Mouse (Mus musculus) stomach, embryonic 16.5 days (tissue): ENCODE results near the gene Ntrk2. TPM values are rescaled to one million over a fixed set of nuclear protein-coding genes. Genes with fewer than 3 reads are reported as not detected.

Source experiments
- ATAC-seq: fragments of 200-750 bp; cut with Nextera tagmentation; 2 replicates; pipeline ENCODE4 v1.8.0; 2017; ENCODE audit warnings: moderate number of reproducible peaks, moderate TSS enrichment; ENCODE audit not compliant: insufficient read depth, low FRiP score
- H3K27ac ChIP-seq: fragments of 300-500 bp; sonication (generic); 2 replicates; pipeline ENCODE4 v1.5.1; 2014; ENCODE audit warnings: low read length
- H3K27me3 ChIP-seq: fragments of 300-500 bp; sonication (generic); 2 replicates; pipeline ENCODE4 v1.6.1; 2014; ENCODE audit warnings: low read length, control low read depth, mixed read lengths; ENCODE audit not compliant: control insufficient read depth, insufficient read depth
- H3K36me3 ChIP-seq: fragments of 300-500 bp; sonication (generic); 2 replicates; pipeline ENCODE4 v1.6.1; 2014; ENCODE audit warnings: low read length; ENCODE audit not compliant: control insufficient read depth, insufficient read depth
- H3K4me1 ChIP-seq: fragments of 300-500 bp; sonication (generic); 2 replicates; pipeline ENCODE4 v1.6.1; 2014; ENCODE audit warnings: low read length, control low read depth, mixed read lengths; ENCODE audit not compliant: control insufficient read depth, insufficient read depth
- H3K4me2 ChIP-seq: fragments of 300-500 bp; sonication (generic); 2 replicates; pipeline ENCODE4 v1.6.1; 2014; ENCODE audit warnings: low read depth, low read length, mixed read lengths
- H3K4me3 ChIP-seq: fragments of 300-500 bp; sonication (generic); replicated peaks from 2 replicates; pipeline ENCODE4 v1.5.1; 2014; ENCODE audit warnings: mild to moderate bottlenecking, low read length
- H3K9ac ChIP-seq: fragments of 300-500 bp; sonication (generic); 2 replicates; pipeline ENCODE4 v1.6.1; 2014; ENCODE audit warnings: low read length
- H3K9me3 ChIP-seq: fragments of 300-500 bp; sonication (generic); replicated peaks from 2 replicates; pipeline ENCODE4 v1.6.1; 2016; ENCODE audit warnings: low read length, control low read depth; ENCODE audit not compliant: control insufficient read depth
- WGBS: fragments of 180-500 bp; shearing (Covaris S2); extraction: QIAGEN DNeasy Blood & Tissue Kit; methylation state at CpG from one replicate; pipeline ENCODE4 v1.1.7; 2014; 5-methylcytosine and 5-hydroxymethylcytosine counted together
- polyA plus RNA-seq: library from polyadenylated mRNA; unstranded; fragments of >200 nt; fragmentation: Nextera tagmentation; extraction: Ambion mirVana; gene quantifications from 2 replicates; pipeline ENCODE4 v1.2.1, GENCODE M21; 2015

The Ntrk2 gene
- polyA plus RNA-seq, 1 experiment from 2014 or later: 8.0 TPM

GRCm38 (mm10) chr13:59147976-59148375 is 341.6 kb downstream of the Ntrk2 start:
- Histone ChIP-seq H3K4me1 (no peaks in the 10 kb centered on the region), H3K27ac (no peak overlapping the region), H3K4me3 (no peak overlapping the region), H3K36me3 (no peaks in the 10 kb centered on the region), H3K27me3 (no peaks in the 10 kb centered on the region), H3K4me2 (no peak overlapping the region), H3K9ac (no peak overlapping the region), H3K9me3 (no peaks in the 10 kb centered on the region)
- 68% methylated on average over 4 of the region's 4 CpGs for WGBS
- no peak for ATAC-seq

DNA sequence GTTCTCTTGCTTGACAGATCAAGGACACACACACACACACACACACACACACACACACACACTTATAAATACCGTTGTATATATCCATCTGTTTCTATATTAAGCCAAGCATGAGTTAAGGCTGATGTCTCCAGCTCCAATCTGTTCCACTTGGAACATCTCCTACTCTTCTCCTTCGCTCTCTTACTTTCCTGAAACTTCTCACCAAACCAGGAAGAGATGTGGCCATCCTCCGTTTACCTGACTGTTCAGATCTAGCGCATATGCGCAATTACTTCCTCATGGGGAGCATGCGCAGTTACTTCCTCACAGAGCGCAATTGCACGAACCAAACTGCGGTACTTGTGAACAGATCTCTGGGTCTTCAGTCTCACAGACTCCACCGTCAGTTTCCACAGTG is 342.4 kb downstream of the Ntrk2 start:
- no peak for ATAC-seq
- 78% methylated on average over 10 of the region's 10 CpGs for WGBS
- no peaks in the 10 kb centered on the region for H3K4me1 ChIP-seq

GRCm38 (mm10) chr13:59164015-59164414 is 357.6 kb downstream of the Ntrk2 start:
- Histone ChIP-seq H3K4me3 (no peak overlapping the region), H3K27me3 (no peaks in the 10 kb centered on the region), H3K27ac (no peak overlapping the region), H3K4me1 (no peaks in the 10 kb centered on the region), H3K9me3 (no peaks in the 10 kb centered on the region), H3K36me3 (no peaks in the 10 kb centered on the region), H3K4me2 (no peak overlapping the region), H3K9ac (no peak overlapping the region)
- ATAC-seq: no peak
- WGBS: 76% methylated on average over 8 of the region's 8 CpGs

More for the DNA sequence above, 342.4 kb downstream of the Ntrk2 start:
- no peak overlapping the region for H3K4me3 ChIP-seq
- H3K4me2 ChIP-seq: no peak overlapping the region
- H3K27ac ChIP-seq: no peak overlapping the region
- no peaks in the 10 kb centered on the region for H3K9me3 ChIP-seq
- H3K27me3 ChIP-seq: no peaks in the 10 kb centered on the region
- H3K36me3 ChIP-seq: no peaks in the 10 kb centered on the region
- H3K9ac ChIP-seq: no peak overlapping the region

DNA sequence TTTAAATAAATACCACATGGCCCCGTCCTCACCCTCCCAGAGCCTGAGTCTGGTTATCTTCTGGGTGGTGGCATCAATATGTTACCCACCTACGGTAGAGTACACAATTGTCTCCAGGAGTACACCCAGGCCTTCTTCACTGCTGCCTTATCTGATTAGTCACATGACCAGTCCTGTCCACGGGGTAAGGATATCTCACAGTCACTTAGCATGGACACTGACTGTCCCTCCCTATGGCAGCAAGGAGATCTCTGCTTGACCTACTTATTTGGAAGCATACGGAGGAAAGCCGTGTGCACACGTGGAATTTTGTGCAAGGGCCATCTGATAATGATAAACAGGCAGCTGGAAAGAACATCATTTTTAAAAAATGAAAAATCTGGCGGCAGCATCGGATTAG is 367.5 kb downstream of the Ntrk2 start:
- no peaks in the 10 kb centered on the region for H3K27me3 ChIP-seq

DNA sequence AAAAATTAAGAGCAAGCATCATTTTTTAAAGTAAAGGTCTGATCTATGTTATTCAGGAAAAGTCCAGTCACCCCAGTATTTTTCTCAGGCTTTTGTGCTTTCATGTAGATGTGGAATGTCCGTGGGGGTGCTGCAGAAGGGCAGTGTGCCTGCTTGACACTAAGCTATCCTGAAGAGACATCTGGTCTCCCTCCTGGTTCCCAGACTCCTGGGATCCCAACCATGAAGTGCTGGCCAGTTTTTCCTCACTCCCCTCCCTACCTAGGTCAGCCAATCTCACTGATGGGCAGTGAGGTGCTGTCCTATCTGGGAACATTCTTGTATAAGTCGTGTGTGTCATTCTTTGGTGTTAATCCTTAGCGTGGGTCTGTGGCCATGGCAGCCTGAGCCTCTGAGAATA is 369.7 kb downstream of the Ntrk2 start:
- no peaks in the 10 kb centered on the region for H3K9me3 ChIP-seq
- no peak overlapping the region for H3K4me2 ChIP-seq
- no peak overlapping the region for H3K27ac ChIP-seq
- no peak for ATAC-seq
- no peaks in the 10 kb centered on the region for H3K36me3 ChIP-seq
- WGBS: 80% methylated on average over 3 of the region's 3 CpGs
- no peaks in the 10 kb centered on the region for H3K27me3 ChIP-seq
- no peak overlapping the region for H3K4me3 ChIP-seq
- no peak overlapping the region for H3K9ac ChIP-seq
- no peaks in the 10 kb centered on the region for H3K4me1 ChIP-seq

More for the DNA sequence above, 367.5 kb downstream of the Ntrk2 start:
- Histone ChIP-seq H3K4me2 (no peak overlapping the region), H3K9ac (no peak overlapping the region), H3K4me3 (no peak overlapping the region), H3K4me1 (no peaks in the 10 kb centered on the region), H3K9me3 (no peaks in the 10 kb centered on the region), H3K27ac (no peak overlapping the region), H3K36me3 (no peaks in the 10 kb centered on the region)
- no peak for ATAC-seq
- WGBS: 56% methylated on average over 8 of the region's 8 CpGs

- Histone ChIP-seq H3K27ac (no peak overlapping the region), H3K4me2 (no peak overlapping the region), H3K4me3 (no peak overlapping the region), H3K9ac (no peak overlapping the region), H3K27me3 (no peaks in the 10 kb centered on the region), H3K4me1 (no peaks in the 10 kb centered on the region), H3K36me3 (no peaks in the 10 kb centered on the region), H3K9me3 (no peaks in the 10 kb centered on the region)
- no peak for ATAC-seq
- 61% methylated on average over 9 of the region's 9 CpGs for WGBS
These were observed 370.1 kb downstream of the Ntrk2 start for GRCm38 (mm10) chr13:59176485-59176884.

GRCm38 (mm10) chr13:59177003-59177402 is 370.6 kb downstream of the Ntrk2 start:
- Histone ChIP-seq H3K9ac (no peak overlapping the region), H3K27ac (no peak overlapping the region), H3K4me1 (no peaks in the 10 kb centered on the region), H3K27me3 (no peaks in the 10 kb centered on the region), H3K36me3 (no peaks in the 10 kb centered on the region), H3K4me2 (no peak overlapping the region), H3K9me3 (no peaks in the 10 kb centered on the region), H3K4me3 (no peak overlapping the region)
- ATAC-seq: no peak
- 61% methylated on average over 9 of the region's 9 CpGs for WGBS

DNA sequence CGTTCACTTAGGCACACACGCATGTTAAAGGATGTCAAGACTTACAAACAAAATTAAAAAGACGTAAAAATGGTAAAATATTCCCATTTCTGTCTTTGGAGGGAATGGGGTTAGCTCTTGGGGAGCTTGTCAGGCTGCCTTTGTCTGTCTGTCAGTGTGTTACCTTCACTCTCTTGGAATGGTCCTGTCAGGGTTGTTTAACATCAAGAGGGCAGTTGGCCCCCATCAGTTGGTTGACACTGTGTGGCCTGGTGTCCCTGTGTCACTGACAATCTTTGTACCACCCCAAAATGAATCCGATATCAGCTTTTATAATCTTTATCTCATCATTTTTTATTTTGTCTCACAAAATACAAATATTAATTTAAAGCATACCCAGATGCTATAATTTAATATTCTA is 373.6 kb downstream of the Ntrk2 start:
- Histone ChIP-seq H3K4me1 (no peaks in the 10 kb centered on the region), H3K27me3 (no peaks in the 10 kb centered on the region), H3K4me2 (no peak overlapping the region), H3K27ac (no peak overlapping the region), H3K36me3 (no peaks in the 10 kb centered on the region), H3K9me3 (no peaks in the 10 kb centered on the region), H3K9ac (no peak overlapping the region), H3K4me3 (no peak overlapping the region)
- no peak for ATAC-seq
- 84% methylated on average over 4 of the region's 4 CpGs for WGBS

- Histone ChIP-seq H3K27ac (no peak overlapping the region), H3K36me3 (no peaks in the 10 kb centered on the region), H3K4me2 (no peak overlapping the region), H3K4me1 (no peaks in the 10 kb centered on the region), H3K27me3 (no peaks in the 10 kb centered on the region), H3K4me3 (no peak overlapping the region), H3K9ac (no peak overlapping the region), H3K9me3 (no peaks in the 10 kb centered on the region)
- no peak for ATAC-seq
- 79% methylated on average over 10 of the region's 10 CpGs for WGBS
These were observed 374.4 kb downstream of the Ntrk2 start for GRCm38 (mm10) chr13:59180781-59181180.
